Mouse (Mus musculus) neutrophil, adult 83 days (primary cell): ENCODE data around the gene Gm43720. TPM values are rescaled to one million over a fixed set of nuclear protein-coding genes. Genes with fewer than 3 reads are reported as not detected.

Experiments
- total RNA-seq, 2 experiments: library from RNA; stranded (reverse); gene quantifications; one replicate each; pipeline ENCODE4 v1.2.4; 2023

Gm43720 gene
- not detected for total RNA-seq

GRCm38 (mm10) chr5:138279585-138280424 is at the start of gene Gm43720, which contains the start of the genes Gpc2 and Stag3:
Gene Gm43720, minus strand, starts transcription at chr5:138279958.
Gene Gpc2, minus strand, starts transcription at chr5:138280005.
Gene Stag3, plus strand, starts transcription at chr5:138280240.

GRCm38 (mm10) chr5:138272409-138272923 is 7.3 kb downstream of the Gm43720 start, which contains the start of gene Gal3st4:
Gene Gal3st4, minus strand, starts transcription at chr5:138272840.

GRCm38 (mm10) chr5:138263260-138264206 is 16.2 kb downstream of the Gm43720 start, which contains the start of gene BC037034:
Gene BC037034, minus strand, starts transcription at chr5:138264033.

GRCm38 (mm10) chr5:138255353-138256093 is 24.2 kb downstream of the Gm43720 start, which contains the start of gene Lamtor4:
Gene Lamtor4, plus strand, starts transcription at chr5:138255482.

GRCm38 (mm10) chr5:138225700-138226099 is 54.1 kb downstream of the Gm43720 start, which contains the start of gene Nxpe5:
Gene Nxpe5, plus strand, starts transcription at chr5:138225898.

Other genes with a start within 250 kb of the Gm43720 start
- gene Smok3c, start 226.8 kb downstream of the Gm43720 start, total RNA-seq = not detected
- 1 to 10 TPM; 6.6 to 8.1 TPM for gene Zkscan1, start 194.9 kb downstream of the Gm43720 start, total RNA-seq
- gene Zscan21, start 163.1 kb downstream of the Gm43720 start, total RNA-seq = 1 to 10 TPM; 5.1 to 6.5 TPM
- gene Zfp113, start 124.2 kb downstream of the Gm43720 start, total RNA-seq = 1 to 10 TPM; 2.5 to 3.0 TPM
- 10 to 100 TPM; 44.9 to 49.7 TPM for gene Cops6, start 118.9 kb downstream of the Gm43720 start, total RNA-seq
- gene Ap4m1, start 108.0 kb downstream of the Gm43720 start, total RNA-seq = 10 to 100 TPM; 26.7 to 29.6 TPM
- gene Mcm7, start 107.5 kb downstream of the Gm43720 start, total RNA-seq = 100 to 1,000 TPM; 144 to 160 TPM
- gene Taf6, start 92.5 kb downstream of the Gm43720 start, total RNA-seq = 10 to 100 TPM; 24.1 to 27.5 TPM
- gene Cnpy4, start 92.5 kb downstream of the Gm43720 start, total RNA-seq = 10 to 100 TPM; 13.6 to 13.8 TPM
- 1 to 10 TPM; 5.1 to 6.6 TPM for gene Mblac1, start 85.6 kb downstream of the Gm43720 start, total RNA-seq
- 1 to 10 TPM; 1.1 to 1.9 TPM for gene Nxpe5, start 54.1 kb downstream of the Gm43720 start, total RNA-seq
- 100 to 1,000 TPM; 155 to 163 TPM for gene Lamtor4, start 24.5 kb downstream of the Gm43720 start, total RNA-seq
- gene BC037034, start 15.9 kb downstream of the Gm43720 start, total RNA-seq = 100 to 1,000 TPM; 119 to 122 TPM
- not detected for gene Gal3st4, start 7.1 kb downstream of the Gm43720 start, total RNA-seq
- 1 to 10 TPM; 3.0 to 4.1 TPM for gene Gpc2, start within 50 bp of the Gm43720 start, total RNA-seq
- 1 to 10 TPM; 1.7 to 2.2 TPM for gene Stag3, start 282 bp upstream of the Gm43720 start, total RNA-seq
- 1 to 10 TPM; 1.2 to 1.7 TPM for gene Pvrig, start 62.0 kb upstream of the Gm43720 start, total RNA-seq
- 1 to 10 TPM; 5.3 to 6.3 TPM for gene Zfp157, start 161.5 kb upstream of the Gm43720 start, total RNA-seq